Mouse (Mus musculus) megakaryocyte progenitor cell, adult 5-6 weeks (primary cell): ENCODE data around the gene Ell. TPM values are rescaled to one million over a fixed set of nuclear protein-coding genes. Genes with fewer than 3 reads are reported as not detected.

Source experiments
- ATAC-seq: replicated peaks from 2 replicates; pipeline ENCODE4 v1.8.0; 2016; ENCODE audit warnings: mild to moderate bottlenecking, moderate TSS enrichment, inconsistent platforms; ENCODE audit not compliant: poor library complexity
- total RNA-seq, 2 experiments: library from RNA; stranded (forward) in 1 of 2; stranded (reverse) in 1 of 2; fragments of 157-497, 149-512 nt in 1 of 2; fragments of 200-1000 nt in 1 of 2; gene quantifications; 2 replicates each; pipeline versions ENCODE4 v1.2.3 to v1.2.4; 2015 to 2017

The Ell gene
- total RNA-seq (2015), result 8.5 and 8.7 TPM in 2 replicates
- total RNA-seq (2017), result 9.1 and 9.5 TPM in 2 replicates

DNA sequence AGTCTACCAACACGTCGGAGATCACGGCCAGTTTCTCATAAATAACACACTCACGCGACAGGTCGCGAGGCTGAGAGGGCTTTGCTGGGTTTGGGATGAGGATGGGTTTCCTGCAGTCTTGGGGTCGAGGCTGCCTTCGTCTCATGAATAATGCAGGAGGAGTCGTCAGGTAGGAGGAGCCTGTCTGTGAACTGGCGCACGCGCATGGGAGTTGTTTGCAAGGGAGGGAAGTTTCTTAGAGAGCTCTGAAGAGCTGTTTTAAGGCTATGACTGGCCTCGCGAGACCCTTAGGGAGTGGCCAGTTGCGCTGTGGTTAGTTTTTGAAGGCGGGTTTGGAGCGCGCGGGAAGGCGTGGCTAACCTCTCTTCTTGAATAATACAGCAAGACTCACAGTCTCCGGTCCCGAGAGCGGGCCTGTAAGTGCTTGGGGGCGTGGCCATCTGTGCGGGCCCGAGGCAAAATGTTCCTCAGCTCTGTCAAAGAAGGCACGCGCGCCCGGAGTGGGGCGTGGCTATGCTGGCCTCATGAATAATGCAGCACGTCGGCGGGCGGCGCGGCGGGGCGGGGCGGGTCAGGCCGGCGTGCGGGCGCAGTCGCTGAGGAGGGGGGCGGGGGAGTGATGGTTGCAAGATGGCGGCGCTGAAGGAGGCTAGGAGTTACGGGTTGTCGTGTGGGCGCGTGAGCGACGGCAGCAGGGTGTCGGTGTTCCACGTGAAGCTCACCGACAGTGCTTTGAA is at the start of gene Ell:
TSS of gene Ell (plus strand) at position 381 of the 737 bp plus-strand sequence.
- ATAC-seq, result peak; percentile 67

DNA sequence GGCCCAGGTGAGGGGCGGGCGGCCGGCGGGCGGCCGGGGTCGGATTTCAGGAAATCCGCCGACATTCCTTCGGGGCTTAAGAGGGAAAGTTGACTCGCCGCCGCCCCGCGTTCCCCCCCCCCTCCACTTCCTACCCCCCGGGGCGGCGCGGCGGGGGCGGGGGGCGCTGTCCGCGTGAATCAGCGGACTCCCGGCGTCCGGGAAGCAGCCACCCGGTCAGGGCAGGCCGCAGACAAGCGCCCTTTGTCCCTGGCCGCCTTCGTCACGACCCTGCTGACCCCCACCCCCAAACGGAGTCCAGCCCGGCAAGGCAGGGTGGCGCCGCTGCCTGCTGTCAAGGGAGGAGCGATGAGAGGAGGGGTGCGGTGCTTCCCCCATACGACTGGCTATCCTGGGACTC is 49.7 kb upstream of the Ell start:
- no peak for ATAC-seq

DNA sequence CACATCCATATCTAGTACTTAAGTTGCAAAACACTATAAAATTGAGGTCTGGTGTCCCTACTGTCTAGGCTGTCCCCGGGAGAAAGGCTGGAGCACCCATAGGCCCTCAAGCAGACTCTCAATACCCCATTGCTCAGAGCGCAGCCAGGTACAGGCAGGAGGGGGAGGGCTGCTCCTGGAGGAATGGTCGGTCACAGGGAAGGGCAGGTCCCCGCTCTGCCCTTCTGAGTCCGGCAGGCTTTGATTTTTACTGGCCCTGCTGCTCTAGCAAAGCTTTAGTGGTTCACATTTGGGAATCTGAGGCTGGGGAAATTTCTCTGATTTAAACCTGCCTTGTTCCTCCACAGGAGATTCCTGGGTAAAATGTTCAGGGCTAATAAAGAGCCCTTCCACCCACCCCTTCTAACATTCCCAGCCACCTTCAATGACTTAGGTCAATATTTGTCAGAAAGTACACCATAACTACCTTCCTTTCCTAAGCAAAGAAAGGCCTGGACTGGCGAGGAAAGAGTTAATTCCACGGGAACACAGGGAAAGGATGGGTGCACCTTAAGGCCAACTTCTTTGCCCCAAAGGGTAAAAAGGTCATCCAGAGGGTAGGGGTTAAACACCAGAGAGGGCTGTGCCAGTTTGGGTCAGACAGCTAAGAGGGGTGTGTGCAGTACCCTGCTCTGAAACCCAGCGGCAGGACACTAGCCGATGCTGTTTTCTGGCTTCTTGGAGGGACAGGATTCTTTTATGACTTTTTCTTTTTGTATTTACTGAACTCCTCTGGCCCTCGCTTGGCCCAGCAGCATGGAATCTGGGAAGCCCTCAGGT is 49.0 kb upstream of the Ell start:
- ATAC-seq, result no peak

DNA sequence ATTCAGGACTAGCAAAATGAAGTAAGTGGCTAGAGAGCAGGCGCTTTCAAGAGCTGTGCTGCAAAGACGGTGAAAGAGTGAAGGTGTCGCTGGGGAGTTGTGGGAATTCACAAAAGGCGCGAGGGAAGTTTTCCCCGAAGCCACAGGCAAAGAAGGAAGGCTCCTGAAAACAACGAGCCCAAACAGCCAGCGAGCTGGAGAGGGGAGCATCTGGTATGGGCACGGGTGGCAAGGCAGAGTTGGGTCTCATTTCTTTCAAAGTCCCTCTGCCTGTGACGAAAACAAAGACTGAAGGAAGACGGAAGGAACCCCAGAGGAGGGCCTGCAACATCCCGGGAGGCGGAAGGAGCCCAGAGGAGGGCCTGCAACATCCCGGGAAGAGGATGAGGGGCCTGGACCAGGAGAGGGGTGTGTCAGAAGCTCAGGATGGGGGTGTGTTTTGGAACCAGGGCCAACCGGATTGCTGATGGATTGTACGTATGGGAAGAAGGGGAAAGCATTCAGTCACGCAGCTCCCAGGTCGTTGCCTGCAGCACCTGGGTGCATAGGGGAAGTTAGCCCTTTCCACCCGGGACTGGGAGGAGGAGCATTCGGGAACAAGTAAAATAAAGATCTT is 48.3 kb upstream of the Ell start:
- no peak for ATAC-seq

DNA sequence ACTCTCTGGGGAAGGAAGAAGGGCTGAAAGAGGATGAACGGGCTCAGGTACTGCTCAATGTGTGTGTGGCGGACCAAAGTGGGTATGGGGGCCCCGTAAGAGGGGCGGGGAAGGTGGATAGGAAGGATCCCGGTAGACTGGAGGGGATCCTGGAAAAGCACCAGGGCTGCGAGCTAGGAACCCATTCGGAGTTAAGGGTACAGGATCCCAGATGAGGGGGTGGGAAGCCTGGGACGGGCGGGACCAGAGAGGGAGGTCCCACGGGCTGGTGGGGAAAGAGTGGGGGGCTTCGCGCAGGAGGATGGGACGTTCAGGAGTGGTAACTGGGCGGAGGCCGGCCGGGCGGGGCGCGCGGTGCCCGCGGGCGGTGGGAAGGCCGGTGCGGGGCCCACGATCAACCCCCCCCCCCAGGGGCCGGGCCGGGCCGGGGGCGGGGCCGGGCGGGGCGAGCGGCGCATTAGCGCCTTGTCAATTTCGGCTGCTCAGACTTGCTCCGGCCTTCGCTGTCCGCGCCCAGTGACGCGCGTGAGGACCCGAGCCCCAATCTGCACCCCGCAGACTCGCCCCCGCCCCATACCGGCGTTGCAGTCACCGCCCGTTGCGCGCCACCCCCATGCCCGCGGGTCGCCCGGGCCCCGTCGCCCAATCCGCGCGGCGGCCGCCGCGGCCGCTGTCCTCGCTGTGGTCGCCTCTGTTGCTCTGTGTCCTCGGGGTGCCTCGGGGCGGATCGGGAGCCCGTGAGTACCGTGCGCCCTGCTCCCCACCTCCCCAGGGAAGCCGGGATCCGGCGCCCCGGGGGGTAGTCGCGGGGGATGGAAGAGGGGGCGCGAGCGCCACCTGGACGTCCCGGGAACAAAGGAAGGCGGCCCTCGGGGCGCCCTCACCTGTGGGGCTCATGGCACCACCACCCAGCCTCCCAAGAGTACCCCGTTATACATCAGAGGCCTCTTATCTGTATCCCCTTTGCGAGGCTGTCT is 46.3 kb upstream of the Ell start, which contains the start of gene Crlf1:
TSS of gene Crlf1 (plus strand) at position 495 of the 977 bp plus-strand sequence.
- ATAC-seq, result no peak

DNA sequence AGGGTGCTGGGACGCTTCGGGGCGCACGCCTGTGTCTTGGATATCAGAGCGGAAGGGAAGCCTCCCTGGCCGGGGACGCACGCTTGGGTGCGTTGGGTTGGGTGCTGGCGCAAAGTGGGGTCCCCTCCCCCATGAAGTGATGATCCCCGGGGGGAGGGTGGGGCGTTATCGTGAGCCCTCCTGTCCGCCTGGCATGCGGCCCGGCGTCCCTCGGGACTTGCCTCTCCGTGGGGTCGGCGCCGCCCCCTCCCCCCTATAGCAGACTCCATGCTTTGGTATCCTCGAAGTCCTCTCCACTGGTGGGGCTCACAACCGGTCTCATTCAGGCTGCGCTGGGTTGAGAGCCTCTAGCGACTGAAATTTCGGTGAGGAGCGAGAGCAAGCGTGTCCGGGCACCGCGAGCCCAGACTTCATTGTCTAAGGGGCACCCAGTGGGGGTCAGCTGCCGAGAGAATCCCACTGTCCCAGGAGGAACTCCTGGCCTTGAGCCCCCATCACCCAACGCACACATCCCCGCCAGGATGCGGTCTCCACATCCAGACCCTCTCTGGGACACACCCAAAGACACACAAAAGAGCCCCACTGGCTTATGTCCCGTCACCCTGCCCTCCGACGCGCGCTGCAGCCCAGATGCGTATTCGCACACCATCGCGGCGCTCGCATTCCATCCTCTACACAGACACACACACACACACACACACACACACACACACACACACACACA is 45.4 kb upstream of the Ell start:
- ATAC-seq, result no peak

DNA sequence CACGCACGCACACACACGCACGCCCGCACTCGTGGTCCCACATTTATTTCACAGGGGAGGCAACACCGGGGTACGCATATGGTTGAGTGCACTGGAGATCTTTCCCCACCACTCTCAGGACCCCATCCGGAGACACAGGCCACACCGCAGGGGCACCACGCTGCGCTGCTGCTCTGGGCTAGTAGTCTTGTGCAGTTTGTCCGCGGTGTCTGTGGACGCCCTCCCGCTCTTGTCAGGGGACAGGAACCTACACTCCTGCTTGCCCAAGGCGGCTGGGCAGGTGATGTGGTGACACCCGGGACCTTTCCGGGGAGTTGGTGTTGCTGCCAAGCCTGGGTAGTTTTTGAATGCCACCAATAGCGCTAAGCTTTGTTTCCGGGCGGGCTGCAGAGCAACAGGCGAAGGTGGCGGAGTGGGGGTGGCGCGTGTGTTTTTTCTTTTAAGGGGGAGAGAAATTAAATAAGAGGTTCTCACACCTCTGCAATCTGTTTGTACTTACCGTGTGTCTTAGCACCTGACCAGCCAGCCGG is 44.8 kb upstream of the Ell start:
- ATAC-seq, result no peak

DNA sequence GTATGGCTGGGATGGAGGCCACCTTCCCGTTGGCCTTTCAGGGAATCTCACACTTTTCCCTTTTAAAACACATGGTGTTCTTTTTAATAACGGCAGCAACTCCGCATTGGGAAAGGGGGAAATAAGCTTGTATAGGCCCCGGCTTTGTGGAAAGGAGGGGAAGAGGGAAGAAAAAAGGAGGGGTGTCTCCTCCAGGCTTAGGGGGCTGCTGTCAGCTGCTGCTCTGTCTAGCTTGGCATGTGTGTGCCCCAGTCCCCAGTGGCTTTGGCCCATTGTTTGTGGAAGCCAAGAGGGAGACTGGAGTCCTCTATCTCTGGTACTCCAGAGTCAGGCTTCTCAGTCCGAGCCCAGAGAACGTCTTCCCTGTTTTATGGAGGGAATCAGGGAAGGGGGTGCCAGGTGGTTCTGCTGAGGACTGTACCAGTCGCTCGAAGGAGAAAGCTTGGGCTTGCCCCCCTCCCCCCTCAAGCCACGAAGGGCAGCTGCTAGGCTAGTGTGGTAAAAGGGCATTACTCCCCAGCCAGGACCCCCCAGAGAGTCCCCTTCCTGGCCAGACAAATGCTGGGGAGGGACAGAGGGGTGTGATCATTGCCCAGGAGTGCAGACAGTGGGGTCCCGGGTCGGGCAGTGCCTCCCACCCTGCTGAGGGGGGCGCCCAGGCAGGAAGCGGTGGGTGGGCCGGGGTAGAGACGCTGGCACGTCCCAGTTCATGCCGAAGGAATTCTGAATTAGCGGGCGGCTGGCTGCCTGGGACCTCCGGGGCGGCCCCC is 44.1 kb upstream of the Ell start:
- no peak for ATAC-seq

DNA sequence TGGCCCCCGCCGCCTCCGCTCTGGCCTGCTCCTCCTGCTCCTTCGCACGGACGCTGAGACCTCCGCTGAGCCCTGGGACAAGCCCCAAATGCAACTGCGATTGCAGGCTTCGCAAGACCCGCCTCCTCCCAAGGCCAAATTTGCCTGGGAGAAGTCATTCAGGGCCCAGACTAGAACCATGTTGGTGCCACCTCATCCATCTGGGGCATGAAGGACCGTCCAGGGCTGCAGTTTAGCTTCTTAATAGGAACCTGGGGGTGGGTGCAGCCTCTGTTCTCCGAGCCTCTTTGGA is 43.5 kb upstream of the Ell start:
- ATAC-seq, result no peak

DNA sequence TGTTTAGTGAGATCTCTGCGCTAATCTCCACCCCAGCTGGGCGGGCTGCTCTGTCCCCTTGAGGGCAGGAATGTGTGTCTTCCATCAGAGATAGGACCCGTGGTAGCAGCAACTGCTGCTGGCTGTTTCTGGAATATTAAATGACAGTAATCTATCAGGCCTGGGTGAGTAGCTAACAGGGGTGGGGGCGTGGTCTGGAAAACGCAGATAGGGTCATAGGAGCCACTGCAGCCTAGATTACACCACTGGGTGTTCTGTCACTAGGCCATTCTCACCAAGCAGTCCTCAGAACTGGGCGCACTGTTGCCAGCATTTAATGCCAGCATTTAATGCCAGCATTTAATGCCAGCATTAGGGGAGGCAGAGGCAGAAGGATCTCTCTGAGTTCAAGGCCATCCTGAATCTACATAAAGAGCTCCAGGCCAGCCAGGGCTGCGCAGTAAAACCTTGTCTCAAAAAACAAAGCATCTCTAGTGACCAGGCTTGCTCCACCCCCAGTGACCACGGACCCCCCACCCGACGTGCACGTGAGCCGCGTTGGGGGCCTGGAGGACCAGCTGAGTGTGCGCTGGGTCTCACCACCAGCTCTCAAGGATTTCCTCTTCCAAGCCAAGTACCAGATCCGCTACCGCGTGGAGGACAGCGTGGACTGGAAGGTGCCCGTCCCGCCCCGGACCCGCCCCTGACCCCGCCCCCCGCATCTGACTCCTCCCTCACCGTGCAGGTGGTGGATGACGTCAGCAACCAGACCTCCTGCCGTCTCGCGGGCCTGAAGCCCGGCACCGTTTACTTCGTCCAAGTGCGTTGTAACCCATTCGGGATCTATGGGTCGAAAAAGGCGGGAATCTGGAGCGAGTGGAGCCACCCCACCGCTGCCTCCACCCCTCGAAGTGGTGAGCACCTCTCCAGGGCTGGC is 38.6 kb upstream of the Ell start:
- ATAC-seq, result peak; percentile 69

DNA sequence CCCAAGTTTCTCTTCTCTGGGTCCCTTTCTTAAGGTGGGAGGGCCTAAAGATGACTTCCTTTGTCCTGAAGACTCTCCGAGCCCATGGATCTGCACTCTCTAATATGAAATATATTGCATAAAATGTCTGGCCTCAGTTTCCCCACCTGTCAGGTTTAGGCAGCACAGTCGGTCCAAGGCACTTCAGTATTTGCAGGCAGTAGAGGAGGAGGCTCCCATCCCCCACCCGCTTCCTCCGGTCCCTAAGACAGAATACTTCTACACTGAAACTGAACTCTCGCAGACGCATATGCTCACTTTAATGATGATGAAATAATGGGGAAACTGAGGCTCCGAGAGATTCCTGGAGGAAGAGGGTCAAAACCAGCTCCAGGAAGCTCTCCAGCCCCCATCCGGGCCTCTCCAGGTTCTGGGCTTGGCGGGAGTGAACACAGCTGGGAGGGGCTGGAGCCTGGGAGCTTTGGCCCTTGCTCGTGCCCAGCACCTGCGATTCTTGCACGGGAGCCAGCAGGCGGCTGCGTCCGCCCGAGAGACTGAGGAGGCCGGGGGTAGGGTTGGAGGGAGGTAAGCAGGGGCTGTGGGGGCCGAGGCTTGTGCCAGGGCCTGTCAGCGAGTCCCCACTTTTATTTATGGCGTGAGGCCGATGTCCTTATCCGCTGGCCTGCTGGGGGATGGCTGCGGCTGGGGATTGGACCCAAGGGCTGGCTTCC is 37.3 kb upstream of the Ell start:
- no peak for ATAC-seq

DNA sequence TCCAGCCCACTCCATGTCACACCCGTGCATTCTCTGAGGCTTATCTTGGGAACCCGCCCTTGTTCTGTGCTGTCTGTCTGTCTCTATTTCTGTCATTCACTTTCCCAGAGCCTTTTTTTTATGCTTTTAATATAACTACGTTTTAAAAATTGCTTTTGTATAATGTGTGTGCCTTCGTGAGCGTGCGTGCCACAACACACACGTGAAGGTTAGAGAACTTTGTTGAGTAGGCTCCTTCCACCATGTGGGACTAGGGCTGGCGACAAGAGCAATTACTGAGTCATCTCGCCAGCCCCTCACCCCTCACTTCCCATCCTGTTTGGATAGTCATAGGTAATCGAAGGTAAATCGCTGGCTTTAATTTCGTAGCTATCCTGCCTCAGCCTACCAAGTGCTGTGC is 36.7 kb upstream of the Ell start:
- ATAC-seq, result no peak

DNA sequence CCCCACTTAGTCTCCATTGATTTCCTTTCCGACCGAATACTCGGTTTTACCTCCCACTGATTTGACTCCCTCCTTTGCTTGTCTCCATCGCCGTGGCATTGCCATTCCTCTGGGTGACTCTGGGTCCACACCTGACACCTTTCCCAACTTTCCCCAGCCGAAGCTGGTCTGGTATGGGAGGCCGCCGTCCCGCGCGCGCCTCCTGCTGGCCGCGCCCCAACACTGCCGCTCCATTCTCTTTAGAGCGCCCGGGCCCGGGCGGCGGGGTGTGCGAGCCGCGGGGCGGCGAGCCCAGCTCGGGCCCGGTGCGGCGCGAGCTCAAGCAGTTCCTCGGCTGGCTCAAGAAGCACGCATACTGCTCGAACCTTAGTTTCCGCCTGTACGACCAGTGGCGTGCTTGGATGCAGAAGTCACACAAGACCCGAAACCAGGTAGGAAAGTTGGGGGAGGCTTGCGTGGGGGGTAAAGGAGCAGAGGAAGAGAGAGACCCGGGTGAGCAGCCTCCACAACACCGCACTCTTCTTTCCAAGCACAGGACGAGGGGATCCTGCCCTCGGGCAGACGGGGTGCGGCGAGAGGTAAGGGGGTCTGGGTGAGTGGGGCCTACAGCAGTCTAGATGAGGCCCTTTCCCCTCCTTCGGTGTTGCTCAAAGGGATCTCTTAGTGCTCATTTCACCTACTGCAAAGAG is 36.1 kb upstream of the Ell start:
- ATAC-seq, result peak; percentile 11; the same call in 1 of the 2 replicates

DNA sequence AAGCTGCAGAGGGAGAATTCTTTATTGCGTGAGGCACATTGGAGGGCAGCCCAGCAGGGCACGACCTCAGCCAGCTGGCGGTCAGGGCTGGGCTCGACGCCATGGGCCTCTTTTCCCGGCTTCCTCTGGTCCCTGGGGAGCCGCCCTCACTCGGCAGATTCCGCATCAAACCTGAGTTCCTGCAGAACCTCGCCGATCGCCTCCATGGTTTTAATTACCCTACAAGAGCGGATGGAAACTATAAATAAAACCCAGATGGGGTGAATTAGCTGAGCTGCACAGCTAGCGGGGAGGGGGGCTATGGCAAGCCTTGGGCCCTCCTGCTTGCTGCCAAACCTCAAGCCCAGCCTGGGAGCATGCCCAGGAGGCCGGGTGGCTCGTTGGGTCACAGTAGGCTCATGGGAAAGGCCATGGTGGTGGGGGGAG is 35.0 kb upstream of the Ell start:
- ATAC-seq, result no peak

DNA sequence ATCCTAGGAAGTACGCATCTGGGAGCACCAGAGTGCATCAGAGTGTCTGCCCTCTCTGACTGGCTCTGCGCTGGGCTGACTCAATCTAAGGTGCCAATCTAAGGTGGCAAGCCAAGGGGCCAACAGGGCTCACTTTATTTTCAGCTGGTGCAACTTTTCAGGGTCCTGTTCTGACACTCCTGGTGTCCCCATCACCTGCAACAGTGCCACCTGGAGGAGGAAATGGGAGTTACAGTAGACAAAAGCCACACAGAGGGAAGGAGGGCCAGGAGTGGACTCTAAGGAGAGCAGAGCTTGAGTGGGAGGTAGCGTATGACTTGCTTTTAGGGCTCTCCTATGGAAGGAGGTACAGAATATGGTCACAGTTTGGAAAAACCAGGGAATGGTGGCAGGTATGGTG is 34.4 kb upstream of the Ell start:
- ATAC-seq, result peak; percentile 26; the same call in 1 of the 2 replicates

DNA sequence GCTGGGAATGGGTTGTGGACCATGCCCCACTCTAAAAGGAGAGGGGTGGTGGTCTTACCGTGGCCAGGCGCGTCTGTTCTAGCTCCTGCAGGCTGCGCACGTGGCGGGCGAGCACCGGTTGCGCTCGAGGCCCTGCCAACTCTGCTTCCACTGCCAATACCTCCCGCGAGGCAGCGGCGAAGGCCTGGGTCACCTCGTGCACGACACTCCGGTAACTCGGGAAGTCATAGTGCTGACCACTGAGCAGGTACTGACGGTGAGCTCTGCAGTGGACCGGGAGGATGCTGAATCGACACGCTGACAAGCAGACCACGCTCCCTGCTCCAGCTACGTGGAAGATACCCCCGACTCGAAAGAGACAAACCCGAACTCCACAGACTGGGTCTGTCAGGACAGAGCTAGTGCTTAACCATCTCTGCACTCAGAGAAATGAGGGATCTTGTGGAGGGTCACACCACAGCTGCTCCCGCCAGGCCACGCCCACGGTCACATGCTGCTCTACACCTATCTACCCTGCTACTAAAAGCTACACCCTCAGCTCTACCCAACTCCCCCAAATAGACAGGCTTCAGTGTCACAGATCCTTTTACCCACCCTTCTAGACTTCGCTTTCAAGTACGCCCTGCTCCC is 33.4 kb upstream of the Ell start:
- peak; percentile 5; the same call in 1 of the 2 replicates for ATAC-seq
